14 mouse cellular contexts compared by ENCODE assay signal in the genomic region with DNA sequence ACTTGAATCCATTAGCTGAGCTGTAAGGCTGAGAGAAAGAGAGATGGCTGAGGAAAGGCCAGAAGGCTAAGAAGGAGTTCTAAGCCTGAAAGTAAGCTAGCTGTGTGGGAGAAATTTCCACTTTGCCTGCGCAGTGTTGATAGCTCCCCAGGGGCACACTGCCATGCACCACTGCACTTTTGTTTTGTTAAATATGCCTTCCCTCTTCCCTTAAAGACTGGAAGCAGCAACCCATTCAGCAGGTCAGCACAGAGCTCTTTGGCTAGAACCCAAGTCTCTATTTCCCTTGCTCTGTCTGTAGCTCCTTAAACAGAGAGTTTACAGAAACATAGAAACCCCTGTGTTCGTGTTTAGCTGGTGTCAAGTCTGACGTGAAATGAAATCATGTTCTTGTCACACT.
DNase-seq lines count a peak whose midpoint lies in the region; ATAC-seq and TF ChIP-seq lines count a peak whose summit lies in the region.
"Had no signal": no experiment of that assay in that cellular context is flagged by ENCODE, and none has a peak within 500 bp of the region (broad histone marks: within the 10 kb centered on the region; RNA-seq: fewer than 3 reads in every experiment).

No protein-coding gene starts in this region.

- no peaks in the 10 kb centered on the region for H3K36me3 ChIP-seq in kidney, embryonic 14.5 days (ENCODE audit: control insufficient read depth, insufficient read depth, low read length)
- H3K36me3 ChIP-seq in embryonic facial prominence, embryonic 12.5 days = no peaks in the 10 kb centered on the region
- H3K36me3 ChIP-seq in limb, embryonic 14.5 days (ENCODE audit: control insufficient read depth, insufficient read depth, low read length) = no peaks in the 10 kb centered on the region
- H3K36me3 ChIP-seq: heart, embryonic 13.5 days; liver, embryonic 13.5 days had no signal

- no peak overlapping the region for H3K4me2 ChIP-seq in kidney, embryonic 14.5 days (replicated peaks; ENCODE audit: low read depth, low read length)
- H3K4me2 ChIP-seq in embryonic facial prominence, embryonic 12.5 days (replicated peaks) = no peak overlapping the region
- no peak overlapping the region for H3K4me2 ChIP-seq in limb, embryonic 14.5 days (replicated peaks; ENCODE audit: low read depth, low read length, severe bottlenecking)
- H3K4me2 ChIP-seq: heart, embryonic 13.5 days; liver, embryonic 13.5 days had no signal

- H3K4me3 ChIP-seq in kidney, embryonic 14.5 days (ENCODE audit: low read length) = no peak overlapping the region
- no peak overlapping the region for H3K4me3 ChIP-seq in embryonic facial prominence, embryonic 12.5 days
- H3K4me3 ChIP-seq in limb, embryonic 14.5 days (replicated peaks; ENCODE audit: low read length) = no peak overlapping the region
- H3K4me3 ChIP-seq: heart, embryonic 13.5 days; liver, embryonic 13.5 days had no signal

- 21% methylated on average over 3 of the region's 3 CpGs for WGBS in kidney, embryonic 14.5 days
- 19% methylated on average over 3 of the region's 3 CpGs for WGBS in embryonic facial prominence, embryonic 12.5 days
- 37% methylated on average over 3 of the region's 3 CpGs for WGBS in limb, embryonic 14.5 days

- peaks cover 10% of the 10 kb centered on the region; the same call in 1 of the 2 replicates for H3K4me1 ChIP-seq in kidney, embryonic 14.5 days (ENCODE audit: control insufficient read depth, insufficient read depth, low read length)
- no peaks in the 10 kb centered on the region for H3K4me1 ChIP-seq in embryonic facial prominence, embryonic 12.5 days
- H3K4me1 ChIP-seq in limb, embryonic 14.5 days (ENCODE audit: control insufficient read depth, insufficient read depth, low read length) = no peaks in the 10 kb centered on the region
- H3K4me1 ChIP-seq: liver, embryonic 13.5 days had no signal

- no peaks in the 10 kb centered on the region for H3K27me3 ChIP-seq in kidney, embryonic 14.5 days (ENCODE audit: control insufficient read depth, insufficient read depth, low read length)
- no peaks in the 10 kb centered on the region for H3K27me3 ChIP-seq in embryonic facial prominence, embryonic 12.5 days
- no peaks in the 10 kb centered on the region for H3K27me3 ChIP-seq in limb, embryonic 14.5 days (ENCODE audit: control insufficient read depth, insufficient read depth, low read length)
- H3K27me3 ChIP-seq: heart, embryonic 13.5 days; liver, embryonic 13.5 days; Patski had no signal

- no peak overlapping the region for H3K9ac ChIP-seq in kidney, embryonic 14.5 days (ENCODE audit: low read depth, low read length)
- no peak overlapping the region for H3K9ac ChIP-seq in embryonic facial prominence, embryonic 12.5 days
- no peak overlapping the region for H3K9ac ChIP-seq in limb, embryonic 14.5 days (ENCODE audit: low read depth, low read length, severe bottlenecking)
- H3K9ac ChIP-seq: heart, embryonic 13.5 days; liver, embryonic 13.5 days had no signal

- no peak for TF ChIP-seq POLR2A in limb, embryonic 14.5 days (IDR thresholded peaks at IDR 0.05; ENCODE audit: borderline replicate concordance, extremely low read depth, insufficient read depth, insufficient read length)

- H3K27ac ChIP-seq in kidney, embryonic 14.5 days (ENCODE audit: low read depth, low read length) = no peak overlapping the region
- H3K27ac ChIP-seq in embryonic facial prominence, embryonic 12.5 days = no peak overlapping the region
- no peak overlapping the region for H3K27ac ChIP-seq in limb, embryonic 14.5 days (replicated peaks; ENCODE audit: low read depth, low read length)
- H3K27ac ChIP-seq: heart, embryonic 13.5 days; liver, embryonic 13.5 days had no signal

- no peak for DNase-seq in kidney, postnatal 10 days
- peak; percentile 9 for DNase-seq in brain, adult 2 months (ENCODE audit: low read depth, low spot score)
- DNase-seq in limb, embryonic 14.5 days (ENCODE audit: low spot score) = peak; percentile 23
- DNase-seq in frontal cortex, adult 2 months (ENCODE audit: extremely low spot score in 1 of 2, low spot score in 1 of 2) = no peak
- no peak for DNase-seq in Muller cell, postnatal 12 days (ENCODE audit: inconsistent ontology term)
- DNase-seq: adrenal gland, adult 8-10 months; cerebellum, postnatal 10 days; gastrocnemius, postnatal 25 days; liver, embryonic 13.5 days had no signal

- peak; percentile 82 for ATAC-seq in kidney, embryonic 14.5 days (ENCODE audit: low FRiP score, low TSS enrichment)
- peak; percentile 56; the same call in 1 of the 2 replicates for ATAC-seq in embryonic facial prominence, embryonic 12.5 days (ENCODE audit: insufficient number of reproducible peaks, insufficient read depth, low FRiP score, low TSS enrichment)
- ATAC-seq in limb, embryonic 14.5 days (ENCODE audit: low FRiP score, low read depth) = no peak
- ATAC-seq: inflammation-experienced regulatory T-cells, adult 6 months; Patski had no signal

- H3K9me3 ChIP-seq in kidney, embryonic 14.5 days (ENCODE audit: control insufficient read depth, low read length) = no peaks in the 10 kb centered on the region
- no peaks in the 10 kb centered on the region for H3K9me3 ChIP-seq in embryonic facial prominence, embryonic 12.5 days
- H3K9me3 ChIP-seq in limb, embryonic 14.5 days (ENCODE audit: control insufficient read depth, low read length) = no peaks in the 10 kb centered on the region
- H3K9me3 ChIP-seq: heart, embryonic 13.5 days; liver, embryonic 13.5 days had no signal

Comparison
In these comparisons a context has a peak if more than half of its experiments do, and no peak if none do; other contexts are left out.
1. DNase-seq: peak in brain, adult 2 months (single experiment) and limb, embryonic 14.5 days (single experiment); none in kidney, postnatal 10 days (single experiment), frontal cortex, adult 2 months (0 of 2) and Muller cell, postnatal 12 days (single experiment).